Mouse (Mus musculus) embryo, embryonic 11 days (tissue): ENCODE results near the gene Gm2832.
"Not testable (repeated sequence)": the region's sequence is repeated elsewhere in the genome, so short reads cannot be mapped to it uniquely, and the experiment has no call there.

Source experiments
- DNase-seq: peaks from one replicate; pipeline ENCODE4 v3.0.0-alpha.2; 2015

Gm2832 gene

GRCm38 (mm10) chr14:41278505-41278904 lies at the start of gene Gm2832:
Gene Gm2832, plus strand, starts transcription at chr14:41278805.
- DNase-seq: not testable (repeated sequence)

GRCm38 (mm10) chr14:41263296-41263695 lies 15.3 kb upstream of the Gm2832 start:
- not testable (repeated sequence) for DNase-seq

- DNase-seq: peak; percentile 3
These were observed 14.5 kb upstream of the Gm2832 start for GRCm38 (mm10) chr14:41263853-41264755.

- DNase-seq: peak; percentile 39
These were observed 13.6 kb upstream of the Gm2832 start for GRCm38 (mm10) chr14:41264756-41265566.

- not testable (repeated sequence) for DNase-seq
These were observed 7.4 kb downstream of the Gm2832 start for GRCm38 (mm10) chr14:41285965-41286364.
